Mouse (Mus musculus) heart, embryonic 13.5 days (tissue): ENCODE measurements at regions not wholly inside any gene's neighbourhood (a gene's known extent, or its start where the extent isn't known, plus 50 kb on each side); places are given as distances from the start of the nearest gene placed in this dataset.

ENCODE experiments used
- ATAC-seq: fragments of 200-750 bp; cut with Nextera tagmentation; 2 replicates; pipeline ENCODE4 v1.8.0; 2017; ENCODE audit warnings: moderate TSS enrichment; ENCODE audit not compliant: insufficient number of reproducible peaks, low FRiP score, low TSS enrichment; ENCODE audit errors: extremely low read depth
- H3K27ac ChIP-seq: fragments of 300-500 bp; sonication (generic); replicated peaks from 2 replicates; pipeline ENCODE4 v1.5.1; 2015; ENCODE audit warnings: moderate library complexity, mild to moderate bottlenecking, inconsistent platforms
- H3K27me3 ChIP-seq: fragments of 300-500 bp; sonication (generic); replicated peaks from 2 replicates; pipeline ENCODE4 v1.6.1; 2015; ENCODE audit warnings: mild to moderate bottlenecking, inconsistent platforms
- H3K36me3 ChIP-seq: fragments of 300-500 bp; sonication (generic); 2 replicates; pipeline ENCODE4 v1.6.1; 2015; ENCODE audit warnings: mild to moderate bottlenecking, inconsistent platforms
- H3K4me1 ChIP-seq: fragments of 300-500 bp; sonication (generic); 2 replicates; pipeline ENCODE4 v1.6.1; 2015; ENCODE audit warnings: inconsistent platforms
- H3K4me2 ChIP-seq: fragments of 300-500 bp; sonication (generic); 2 replicates; pipeline ENCODE4 v1.6.1; 2015; ENCODE audit warnings: inconsistent platforms, mild to moderate bottlenecking, moderate library complexity
- H3K4me3 ChIP-seq: fragments of 300-500 bp; sonication (generic); 2 replicates; pipeline ENCODE4 v1.5.1; 2015; ENCODE audit warnings: moderate library complexity, mild to moderate bottlenecking, inconsistent platforms
- H3K9ac ChIP-seq: fragments of 300-500 bp; sonication (generic); 2 replicates; pipeline ENCODE4 v1.6.1; 2015; ENCODE audit warnings: inconsistent platforms, mild to moderate bottlenecking, moderate library complexity
- H3K9me3 ChIP-seq: fragments of 300-500 bp; sonication (generic); 2 replicates; pipeline ENCODE4 v1.6.1; 2016; ENCODE audit warnings: inconsistent platforms
- WGBS: fragments of 180-500 bp; shearing (Covaris S2); methylation state at CpG from one replicate; pipeline ENCODE4 v1.1.7; 2015; ENCODE audit warnings: mixed read lengths; 5-methylcytosine and 5-hydroxymethylcytosine counted together

- H3K27ac ChIP-seq: no peak overlapping the region
- H3K9me3 ChIP-seq: no peaks in the 10 kb centered on the region
- WGBS: 74% methylated on average over 6 of the region's 6 CpGs
- no peak overlapping the region for H3K4me2 ChIP-seq
- no peaks in the 10 kb centered on the region for H3K36me3 ChIP-seq
- no peaks in the 10 kb centered on the region for H3K27me3 ChIP-seq
- H3K4me3 ChIP-seq: no peak overlapping the region
- ATAC-seq: no peak
- no peak overlapping the region for H3K9ac ChIP-seq
- H3K4me1 ChIP-seq: no peaks in the 10 kb centered on the region
Observed at GRCm38 (mm10) chr1:64341596-64341995, 190.8 kb upstream of the Creb1 start.

- WGBS: 52% methylated on average over 9 of the region's 9 CpGs
- H3K4me3 ChIP-seq: no peak overlapping the region
- no peaks in the 10 kb centered on the region for H3K36me3 ChIP-seq
- no peaks in the 10 kb centered on the region for H3K9me3 ChIP-seq
- no peak overlapping the region for H3K9ac ChIP-seq
- H3K27me3 ChIP-seq: no peaks in the 10 kb centered on the region
- no peak overlapping the region for H3K27ac ChIP-seq
- ATAC-seq: no peak
- no peaks in the 10 kb centered on the region for H3K4me1 ChIP-seq
- H3K4me2 ChIP-seq: no peak overlapping the region
Observed at GRCm38 (mm10) chr1:64338575-64338961, 193.9 kb upstream of the Creb1 start.

GRCm38 (mm10) chr1:64337619-64338574 lies 194.5 kb upstream of the Creb1 start:
- ATAC-seq: no peak
- no peaks in the 10 kb centered on the region for H3K4me1 ChIP-seq
- H3K27me3 ChIP-seq: no peaks in the 10 kb centered on the region
- H3K27ac ChIP-seq: no peak overlapping the region
- H3K36me3 ChIP-seq: no peaks in the 10 kb centered on the region
- no peak overlapping the region for H3K4me2 ChIP-seq
- no peak overlapping the region for H3K9ac ChIP-seq
- no peaks in the 10 kb centered on the region for H3K9me3 ChIP-seq
- WGBS: 73% methylated on average over 25 of the region's 25 CpGs
- no peak overlapping the region for H3K4me3 ChIP-seq

GRCm38 (mm10) chr1:64331566-64331965 lies 200.9 kb upstream of the Creb1 start:
- 67% methylated on average over 2 of the region's 2 CpGs for WGBS
- no peaks in the 10 kb centered on the region for H3K27me3 ChIP-seq

GRCm38 (mm10) chr1:64330721-64331120 lies 201.7 kb upstream of the Creb1 start:
- Histone ChIP-seq H3K4me2 (no peak overlapping the region), H3K27me3 (no peaks in the 10 kb centered on the region), H3K27ac (no peak overlapping the region), H3K9ac (no peak overlapping the region), H3K4me1 (no peaks in the 10 kb centered on the region), H3K9me3 (no peaks in the 10 kb centered on the region), H3K36me3 (no peaks in the 10 kb centered on the region), H3K4me3 (no peak overlapping the region)
- no peak for ATAC-seq
- WGBS: 77% methylated on average over 2 of the region's 2 CpGs

More at GRCm38 (mm10) chr1:64331566-64331965, 200.9 kb upstream of the Creb1 start:
- Histone ChIP-seq H3K4me1 (no peaks in the 10 kb centered on the region), H3K36me3 (no peaks in the 10 kb centered on the region), H3K4me3 (no peak overlapping the region), H3K9me3 (no peaks in the 10 kb centered on the region), H3K9ac (no peak overlapping the region), H3K27ac (no peak overlapping the region), H3K4me2 (no peak overlapping the region)
- no peak for ATAC-seq

GRCm38 (mm10) chr1:64322197-64322596 lies 200.1 kb upstream of the Klf7 start:
- H3K4me2 ChIP-seq: no peak overlapping the region
- H3K27me3 ChIP-seq: no peaks in the 10 kb centered on the region
- no peak for ATAC-seq
- no peaks in the 10 kb centered on the region for H3K9me3 ChIP-seq
- no peaks in the 10 kb centered on the region for H3K36me3 ChIP-seq
- H3K4me1 ChIP-seq: peaks cover 15% of the 10 kb centered on the region
- no peak overlapping the region for H3K27ac ChIP-seq
- WGBS: 82% methylated on average over 4 of the region's 4 CpGs
- H3K4me3 ChIP-seq: no peak overlapping the region
- no peak overlapping the region for H3K9ac ChIP-seq

GRCm38 (mm10) chr1:64319155-64319582 lies 197.1 kb upstream of the Klf7 start:
- Histone ChIP-seq H3K9me3 (no peaks in the 10 kb centered on the region), H3K4me1 (peaks cover 20% of the 10 kb centered on the region), H3K27ac (no peak overlapping the region), H3K36me3 (no peaks in the 10 kb centered on the region), H3K4me3 (no peak overlapping the region), H3K27me3 (no peaks in the 10 kb centered on the region), H3K9ac (no peak overlapping the region), H3K4me2 (no peak overlapping the region)
- no peak for ATAC-seq
- WGBS: 64% methylated on average over 3 of the region's 3 CpGs

GRCm38 (mm10) chr1:64318440-64319154 lies 196.5 kb upstream of the Klf7 start:
- peaks cover 20% of the 10 kb centered on the region for H3K4me1 ChIP-seq
- WGBS: 73% methylated on average over 8 of the region's 8 CpGs
- no peaks in the 10 kb centered on the region for H3K27me3 ChIP-seq
- no peaks in the 10 kb centered on the region for H3K36me3 ChIP-seq
- ATAC-seq: no peak
- no peak overlapping the region for H3K4me2 ChIP-seq
- no peaks in the 10 kb centered on the region for H3K9me3 ChIP-seq
- H3K4me3 ChIP-seq: no peak overlapping the region
- H3K27ac ChIP-seq: no peak overlapping the region
- H3K9ac ChIP-seq: no peak overlapping the region

GRCm38 (mm10) chr1:64317032-64317636 lies 195.1 kb upstream of the Klf7 start:
- no peak overlapping the region for H3K4me2 ChIP-seq
- WGBS: 30% methylated on average over 5 of the region's 5 CpGs
- peaks cover 20% of the 10 kb centered on the region for H3K4me1 ChIP-seq
- H3K4me3 ChIP-seq: no peak overlapping the region
- ATAC-seq: no peak
- peak overlapping the region; percentile 56 for H3K27ac ChIP-seq
- H3K9ac ChIP-seq: no peak overlapping the region
- no peaks in the 10 kb centered on the region for H3K9me3 ChIP-seq
- H3K27me3 ChIP-seq: no peaks in the 10 kb centered on the region
- no peaks in the 10 kb centered on the region for H3K36me3 ChIP-seq

- Histone ChIP-seq H3K9ac (no peak overlapping the region), H3K4me2 (no peak overlapping the region), H3K4me3 (no peak overlapping the region), H3K36me3 (no peaks in the 10 kb centered on the region), H3K27ac (no peak overlapping the region), H3K9me3 (no peaks in the 10 kb centered on the region), H3K27me3 (no peaks in the 10 kb centered on the region), H3K4me1 (peaks cover 13% of the 10 kb centered on the region)
- ATAC-seq: no peak
- 28% methylated on average over 3 of the region's 3 CpGs for WGBS
Observed at GRCm38 (mm10) chr1:64311371-64311770, 189.3 kb upstream of the Klf7 start.

GRCm38 (mm10) chr1:64308560-64308959 lies 186.5 kb upstream of the Klf7 start:
- no peaks in the 10 kb centered on the region for H3K27me3 ChIP-seq
- H3K9ac ChIP-seq: no peak overlapping the region
- H3K9me3 ChIP-seq: no peaks in the 10 kb centered on the region
- H3K27ac ChIP-seq: peak overlapping the region; percentile 41
- H3K4me3 ChIP-seq: no peak overlapping the region
- H3K36me3 ChIP-seq: no peaks in the 10 kb centered on the region
- WGBS: 90% methylated on average over 15 of the region's 15 CpGs
- H3K4me2 ChIP-seq: no peak overlapping the region
- ATAC-seq: no peak
- peaks cover 34% of the 10 kb centered on the region for H3K4me1 ChIP-seq
